Mouse (Mus musculus) brain, embryonic 18.5 days (tissue): Measurements from ENCODE around the gene Zfp568.
"Not testable (repeated sequence)": the region's sequence is repeated elsewhere in the genome, so short reads cannot be mapped to it uniquely, and the experiment has no call there.

Experiments
- DNase-seq: peaks from one replicate; pipeline ENCODE4 v3.0.0-alpha.2; 2012; ENCODE audit warnings: low read depth, low spot score

The Zfp568 gene

GRCm38 (mm10) chr7:29983690-29984380 lies at the start of gene Zfp568:
Gene Zfp568 (plus strand): TSS chr7:29983955.
- peak; percentile 71 for DNase-seq

- no peak for DNase-seq
These were observed 44.9 kb upstream of the Zfp568 start for GRCm38 (mm10) chr7:29938856-29939255.

GRCm38 (mm10) chr7:29941027-29941426 lies 42.7 kb upstream of the Zfp568 start:
- DNase-seq = no peak

- DNase-seq = no peak
These were observed 41.0 kb upstream of the Zfp568 start for GRCm38 (mm10) chr7:29942740-29943139.

- DNase-seq = no peak
These were observed 40.0 kb upstream of the Zfp568 start for GRCm38 (mm10) chr7:29943720-29944119.

GRCm38 (mm10) chr7:29944201-29944600 lies 39.6 kb upstream of the Zfp568 start:
- DNase-seq = no peak

GRCm38 (mm10) chr7:29953086-29953485 lies 30.7 kb upstream of the Zfp568 start:
- no peak for DNase-seq

GRCm38 (mm10) chr7:29953513-29954401 lies 30.0 kb upstream of the Zfp568 start, which contains the start of gene Zfp74:
Gene Zfp74 (minus strand): TSS chr7:29954089.
- peak; percentile 58 for DNase-seq

GRCm38 (mm10) chr7:29954731-29955130 lies 29.0 kb upstream of the Zfp568 start:
- no peak for DNase-seq

GRCm38 (mm10) chr7:29956257-29956656 lies 27.5 kb upstream of the Zfp568 start:
- DNase-seq = no peak

- no peak for DNase-seq
These were observed 25.5 kb upstream of the Zfp568 start for GRCm38 (mm10) chr7:29958125-29958724.

GRCm38 (mm10) chr7:29959004-29959403 lies 24.8 kb upstream of the Zfp568 start:
- DNase-seq = no peak

GRCm38 (mm10) chr7:29965115-29965810 lies 18.5 kb upstream of the Zfp568 start:
- DNase-seq = not testable (repeated sequence)

GRCm38 (mm10) chr7:29970686-29971085 lies 13.1 kb upstream of the Zfp568 start:
- DNase-seq = no peak

GRCm38 (mm10) chr7:29980761-29981160 lies 3.0 kb upstream of the Zfp568 start:
- DNase-seq = no peak

GRCm38 (mm10) chr7:29981455-29981854 lies 2.3 kb upstream of the Zfp568 start:
- no peak for DNase-seq

- DNase-seq = no peak
These were observed 1.9 kb upstream of the Zfp568 start for GRCm38 (mm10) chr7:29981860-29982259.

- DNase-seq = no peak
These were observed 1.4 kb upstream of the Zfp568 start for GRCm38 (mm10) chr7:29982341-29982740.

- DNase-seq = no peak
These were observed 824 bp upstream of the Zfp568 start for GRCm38 (mm10) chr7:29982931-29983330.

- DNase-seq = no peak
These were observed 440 bp upstream of the Zfp568 start for GRCm38 (mm10) chr7:29983340-29983689.

GRCm38 (mm10) chr7:29986101-29986500 lies 2.3 kb downstream of the Zfp568 start:
- DNase-seq = no peak

GRCm38 (mm10) chr7:29987551-29987950 lies 3.8 kb downstream of the Zfp568 start:
- no peak for DNase-seq
